Mouse (Mus musculus) heart, adult 2 months (tissue): Measurements from ENCODE around the gene Hoxd3. TPM values are rescaled to one million over a fixed set of nuclear protein-coding genes. Genes with fewer than 3 reads are reported as not detected.
A peak's percentile ranks its signal among the peaks of the same experiment; 100 is the strongest.

Experiments
- DNase-seq, 2 experiments: peaks; one replicate each; pipeline ENCODE4 v3.0.0; 2021
- H3K27ac ChIP-seq: fragments of 200-600 bp; 2 replicates; pipeline ENCODE4 v1.8.1; 2022
- H3K27me3 ChIP-seq: fragments of 200-500 bp; 2 replicates; pipeline ENCODE4 v1.6.1; 2012; ENCODE audit warnings: mild to moderate bottlenecking, low read length, inconsistent platforms, mixed read lengths; ENCODE audit not compliant: control insufficient read depth, insufficient read depth
- H3K36me3 ChIP-seq: fragments of 200-500 bp; 2 replicates; pipeline ENCODE4 v1.6.1; 2012; ENCODE audit warnings: low read length, inconsistent platforms; ENCODE audit not compliant: control insufficient read depth, insufficient read depth
- H3K4me1 ChIP-seq: fragments of 200-500 bp; 2 replicates; pipeline ENCODE4 v1.6.1; 2011; ENCODE audit warnings: low read length; ENCODE audit not compliant: control insufficient read depth, insufficient read depth
- H3K4me3 ChIP-seq: fragments of 200-600 bp; 2 replicates; pipeline ENCODE4 v1.8.1; 2022
- H3K79me2 ChIP-seq: fragments of 200-500 bp; replicated peaks from 2 replicates; pipeline ENCODE4 v1.6.1; 2012; ENCODE audit warnings: mild to moderate bottlenecking, inconsistent platforms, low read length, moderate library complexity, mixed read lengths; ENCODE audit not compliant: control insufficient read depth, insufficient read depth
- H3K9ac ChIP-seq: fragments of 200-500 bp; 2 replicates; pipeline ENCODE4 v1.6.1; 2012; ENCODE audit warnings: low read depth, mild to moderate bottlenecking, control low read depth, inconsistent platforms, low read length, mixed read lengths
- CTCF ChIP-seq: fragments of 200-600 bp; IDR thresholded peaks from 2 replicates; pipeline ENCODE4 v1.8.1; 2022; ENCODE audit warnings: antibody characterized with exemption, mild to moderate bottlenecking, moderate library complexity
- EP300 ChIP-seq: fragments of 200-500 bp; IDR thresholded peaks from 2 replicates; pipeline ENCODE4 v1.6.1; 2011; ENCODE audit warnings: low read depth, low read length, control low read depth; ENCODE audit not compliant: insufficient read depth
- POLR2A ChIP-seq: fragments of 200-500 bp; IDR thresholded peaks from 2 replicates; pipeline ENCODE4 v1.6.1; 2011; ENCODE audit warnings: mild to moderate bottlenecking, low read depth, low read length, control low read depth; ENCODE audit not compliant: insufficient read depth
- WGBS: fragments of 180-500 bp; shearing (Covaris S2); methylation state at CpG from one replicate; pipeline ENCODE4 v1.1.7; 2018; 5-methylcytosine and 5-hydroxymethylcytosine counted together
- intact Hi-C: fragments of 180-260 bp; cut with DNase I; formaldehyde crosslinking; loops from one replicate; pipeline ENCODE4 v1.15.1; 2025
- polyA plus RNA-seq: library from polyadenylated mRNA; depleted of rRNA; stranded (reverse); fragments of >200 nt; gene quantifications from 2 replicates; pipeline ENCODE4 v1.2.3, GENCODE M21; 2012
- total RNA-seq, 2 experiments: library from RNA; stranded (reverse); gene quantifications; 2 replicates each; pipeline ENCODE4 v1.2.3; 2021

Gene Hoxd3
- total and polyA plus RNA-seq, 3 experiments: 0.06 TPM; not detected in 2

DNA sequence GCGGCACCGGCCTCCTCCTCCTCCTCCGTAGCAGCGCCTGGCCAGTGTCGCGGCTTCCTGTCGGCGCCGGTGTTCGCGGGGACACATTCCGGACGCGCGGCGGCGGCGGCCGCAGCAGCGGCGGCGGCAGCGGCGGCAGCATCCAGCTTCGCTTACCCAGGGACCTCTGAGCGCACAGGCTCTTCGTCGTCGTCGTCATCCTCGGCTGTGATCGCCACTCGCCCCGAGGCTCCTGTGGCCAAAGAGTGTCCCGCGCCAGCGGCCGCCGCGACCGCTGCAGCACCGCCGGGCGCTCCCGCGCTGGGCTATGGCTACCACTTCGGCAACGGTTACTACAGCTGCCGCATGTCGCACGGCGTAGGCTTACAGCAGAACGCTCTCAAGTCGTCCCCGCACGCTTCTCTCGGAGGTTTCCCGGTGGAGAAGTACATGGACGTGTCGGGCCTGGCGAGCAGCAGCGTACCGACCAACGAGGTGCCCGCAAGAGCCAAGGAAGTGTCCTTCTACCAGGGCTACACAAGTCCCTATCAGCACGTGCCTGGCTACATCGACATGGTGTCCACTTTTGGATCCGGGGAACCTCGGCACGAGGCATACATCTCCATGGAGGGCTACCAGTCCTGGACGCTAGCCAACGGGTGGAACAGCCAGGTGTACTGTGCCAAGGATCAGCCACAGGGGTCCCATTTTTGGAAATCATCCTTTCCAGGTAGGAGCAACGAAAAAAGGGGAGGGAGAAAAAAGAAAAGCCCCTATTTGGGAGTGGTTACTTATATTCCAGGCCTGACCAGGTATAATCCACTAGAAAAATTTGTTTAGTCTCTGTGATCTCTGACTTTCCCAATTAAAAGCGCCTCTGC, 43.1 kb upstream of the Hoxd3 start:
- Histone ChIP-seq H3K27ac (no peak overlapping the region), H3K79me2 (no peaks in the 10 kb centered on the region), H3K36me3 (no peaks in the 10 kb centered on the region), H3K4me3 (peak overlapping the region; percentile 36), H3K4me1 (no peaks in the 10 kb centered on the region), H3K9ac (no peak overlapping the region), H3K27me3 (peaks cover 24% of the 10 kb centered on the region)
- intact Hi-C loops: no loop called here
- WGBS: 1% methylated on average over 71 of the region's 74 CpGs
- peak in 1 of 2 experiments; percentile 53 for DNase-seq
- TF ChIP-seq EP300 (no peak), POLR2A (no peak), CTCF (no peak)

DNA sequence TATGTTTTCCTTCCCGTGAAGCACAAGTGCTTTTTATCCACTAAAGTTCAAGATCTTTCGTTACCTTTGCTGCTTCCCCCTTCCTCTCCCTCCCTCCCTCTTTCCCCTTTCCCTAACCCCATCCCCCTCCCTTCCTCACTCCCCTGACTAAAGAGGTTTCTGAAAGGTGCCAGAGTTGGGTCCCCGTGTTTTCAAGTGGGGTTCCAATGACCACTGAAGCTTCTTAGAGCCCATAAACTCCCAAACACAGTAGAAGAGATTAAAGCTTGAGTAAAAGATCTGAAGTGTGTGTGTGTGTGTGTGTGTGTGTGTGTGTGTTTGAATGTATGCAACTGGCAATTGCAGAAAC, 42.5 kb upstream of the Hoxd3 start:
- intact Hi-C loops: no loop called here
- 5% methylated on average over 3 of the region's 3 CpGs for WGBS

DNA sequence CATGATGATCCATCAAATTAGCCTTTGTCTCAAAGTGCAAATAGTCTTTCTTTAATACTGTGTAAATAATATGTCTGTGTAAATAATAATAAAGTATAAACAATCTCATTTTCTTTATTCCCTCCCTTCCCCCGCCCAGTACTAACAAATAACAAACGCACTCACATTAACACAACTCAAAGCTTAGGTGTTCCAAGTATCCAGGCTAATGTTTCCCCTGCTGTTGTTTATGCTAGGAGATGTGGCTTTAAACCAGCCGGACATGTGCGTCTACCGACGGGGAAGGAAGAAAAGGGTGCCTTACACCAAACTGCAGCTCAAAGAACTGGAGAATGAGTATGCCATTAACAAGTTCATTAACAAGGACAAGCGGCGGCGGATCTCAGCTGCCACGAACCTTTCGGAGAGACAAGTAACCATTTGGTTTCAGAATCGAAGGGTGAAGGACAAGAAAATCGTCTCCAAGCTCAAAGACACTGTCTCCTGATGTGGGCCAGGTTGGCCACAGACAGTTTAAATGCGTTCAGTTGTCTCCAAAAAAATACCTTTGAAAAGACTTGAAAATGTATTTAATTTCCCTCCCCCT, 42.0 kb upstream of the Hoxd3 start:
- H3K79me2 ChIP-seq: no peaks in the 10 kb centered on the region
- H3K27me3 ChIP-seq: peaks cover 26% of the 10 kb centered on the region
- WGBS: 6% methylated on average over 14 of the region's 14 CpGs
- no peak for DNase-seq
- no peak overlapping the region for H3K4me3 ChIP-seq
- no peaks in the 10 kb centered on the region for H3K4me1 ChIP-seq
- H3K27ac ChIP-seq: no peak overlapping the region
- H3K9ac ChIP-seq: no peak overlapping the region
- TF ChIP-seq CTCF (no peak), POLR2A (no peak), EP300 (no peak)
- H3K36me3 ChIP-seq: no peaks in the 10 kb centered on the region
- intact Hi-C loops: loop anchor here (5.0 kb wide), 1 partner anchor 1087 kb away; the partner anchor contains the start of gene Chrna1

More for the DNA sequence above, 42.5 kb upstream of the Hoxd3 start:
- no peak overlapping the region for H3K27ac ChIP-seq
- H3K4me3 ChIP-seq: no peak overlapping the region
- no peak overlapping the region for H3K9ac ChIP-seq
- H3K27me3 ChIP-seq: peaks cover 26% of the 10 kb centered on the region
- no peak for DNase-seq
- H3K4me1 ChIP-seq: no peaks in the 10 kb centered on the region
- no peaks in the 10 kb centered on the region for H3K36me3 ChIP-seq
- no peaks in the 10 kb centered on the region for H3K79me2 ChIP-seq
- TF ChIP-seq POLR2A (no peak), EP300 (no peak), CTCF (no peak)

- H3K27me3 ChIP-seq: peaks cover 34% of the 10 kb centered on the region
- H3K4me3 ChIP-seq: no peak overlapping the region
- TF ChIP-seq CTCF: no peak
- no peak for TF ChIP-seq EP300
- TF ChIP-seq POLR2A: no peak
- no peak overlapping the region for H3K9ac ChIP-seq
- no peak for DNase-seq
- H3K79me2 ChIP-seq: no peaks in the 10 kb centered on the region
- no peaks in the 10 kb centered on the region for H3K36me3 ChIP-seq
- intact Hi-C loops: loop anchor here (5.0 kb wide), 1 partner anchor 1088 kb away; the partner anchor contains the start of gene Chrna1
- H3K4me1 ChIP-seq: no peaks in the 10 kb centered on the region
- 11% methylated on average over 3 of the region's 3 CpGs for WGBS
- no peak overlapping the region for H3K27ac ChIP-seq
Measured at GRCm38 (mm10) chr2:74670632-74671188, 41.0 kb upstream of the Hoxd3 start.

GRCm38 (mm10) chr2:74671847-74672246, 39.9 kb upstream of the Hoxd3 start:
- intact Hi-C loops: loop anchor here (2.0 to 5.0 kb wide), 2 partner anchors 707 to 1090 kb away; partner anchors contain the start of gene Chrna1

More at GRCm38 (mm10) chr2:74671847-74672246, 39.9 kb upstream of the Hoxd3 start:
- no peak overlapping the region for H3K4me3 ChIP-seq
- H3K9ac ChIP-seq: no peak overlapping the region
- no peaks in the 10 kb centered on the region for H3K79me2 ChIP-seq
- no peak overlapping the region for H3K27ac ChIP-seq
- H3K4me1 ChIP-seq: no peaks in the 10 kb centered on the region
- peaks cover 33% of the 10 kb centered on the region for H3K27me3 ChIP-seq
- no peak for DNase-seq
- 54% methylated on average over 5 of the region's 5 CpGs for WGBS
- no peak for TF ChIP-seq EP300
- no peak for TF ChIP-seq CTCF
- TF ChIP-seq POLR2A: no peak
- H3K36me3 ChIP-seq: no peaks in the 10 kb centered on the region
